Mouse (Mus musculus): ENCODE results near the gene Dlgap3. TPM values are rescaled to one million over a fixed set of nuclear protein-coding genes. Genes with fewer than 3 reads are reported as not detected.

The Dlgap3 gene
- polyA plus RNA-seq, 1 experiment from 2014 or later = 0.70 TPM

DNA sequence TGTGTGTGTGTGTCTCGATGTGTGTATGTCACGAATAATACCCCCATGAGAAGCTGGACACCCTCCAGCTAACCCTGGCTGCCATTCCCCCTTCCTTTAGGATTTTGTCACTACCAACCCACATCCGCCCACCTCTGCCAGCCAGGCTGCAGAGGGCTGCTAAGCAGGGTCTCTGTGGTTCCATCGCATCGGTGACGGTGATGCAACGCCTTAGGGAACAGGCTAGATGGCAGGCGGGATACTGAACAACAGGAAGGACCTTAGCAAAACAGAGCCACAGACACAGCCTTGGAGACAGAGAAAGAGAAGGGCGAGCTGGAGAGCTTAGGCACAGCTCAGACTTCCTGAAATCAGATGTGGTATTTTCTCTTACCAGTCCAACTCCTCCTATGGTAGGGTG, 9.7 kb downstream of the Dlgap3 start:
- 51% methylated on average over 9 of the region's 9 CpGs for WGBS
- Histone ChIP-seq H3K9me3 (replicated peaks) (no peaks in the 10 kb centered on the region), H3K27ac (no peak overlapping the region), H3K4me2 (no peak overlapping the region), H3K4me1 (peaks cover 7% of the 10 kb centered on the region; the same call in 1 of the 2 replicates), H3K27me3 (peaks cover 35% of the 10 kb centered on the region), H3K36me3 (no peaks in the 10 kb centered on the region), H3K4me3 (replicated peaks) (no peak overlapping the region), H3K9ac (no peak overlapping the region)
- no peak for ATAC-seq (replicated peaks; ENCODE audit: low FRiP score)

GRCm38 (mm10) chr4:127179469-127180449, 10.8 kb downstream of the Dlgap3 start:
- Histone ChIP-seq H3K27ac (no peak overlapping the region), H3K4me1 (peaks cover 7% of the 10 kb centered on the region; the same call in 1 of the 2 replicates), H3K4me2 (no peak overlapping the region), H3K9me3 (replicated peaks) (no peaks in the 10 kb centered on the region), H3K9ac (no peak overlapping the region), H3K4me3 (replicated peaks) (no peak overlapping the region), H3K36me3 (no peaks in the 10 kb centered on the region), H3K27me3 (peaks cover 30% of the 10 kb centered on the region)
- no peak for ATAC-seq (replicated peaks; ENCODE audit: low FRiP score)
- WGBS = 13% methylated on average over 19 of the region's 19 CpGs

DNA sequence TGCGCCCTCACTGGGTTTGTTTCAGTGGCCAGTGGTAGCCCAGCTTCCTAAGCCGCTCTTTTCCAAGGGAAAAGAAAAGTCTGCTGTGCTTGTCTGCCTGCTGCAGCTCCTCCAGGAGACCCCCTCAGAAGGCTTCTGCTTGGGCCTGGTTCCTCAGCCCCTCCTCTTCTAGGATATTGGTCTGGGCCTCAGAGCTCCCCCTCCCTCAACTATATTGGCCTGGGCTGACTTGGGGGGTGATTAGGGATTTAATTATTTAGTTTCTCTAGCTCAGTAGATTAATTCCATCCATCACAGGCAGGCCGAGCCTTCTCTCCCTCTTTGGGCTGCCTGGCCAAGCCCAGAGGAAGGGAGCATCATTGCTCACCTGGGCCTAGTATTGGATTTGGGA, 11.4 kb downstream of the Dlgap3 start:
- H3K27me3 ChIP-seq = peaks cover 26% of the 10 kb centered on the region
- no peaks in the 10 kb centered on the region for H3K9me3 ChIP-seq (replicated peaks)
- H3K4me3 ChIP-seq (replicated peaks) = no peak overlapping the region
- 70% methylated on average over 3 of the region's 3 CpGs for WGBS
- H3K4me2 ChIP-seq = no peak overlapping the region
- peaks cover 7% of the 10 kb centered on the region; the same call in 1 of the 2 replicates for H3K4me1 ChIP-seq
- no peak overlapping the region for H3K27ac ChIP-seq
- H3K9ac ChIP-seq = no peak overlapping the region
- H3K36me3 ChIP-seq = no peaks in the 10 kb centered on the region
- no peak for ATAC-seq (replicated peaks; ENCODE audit: low FRiP score)

DNA sequence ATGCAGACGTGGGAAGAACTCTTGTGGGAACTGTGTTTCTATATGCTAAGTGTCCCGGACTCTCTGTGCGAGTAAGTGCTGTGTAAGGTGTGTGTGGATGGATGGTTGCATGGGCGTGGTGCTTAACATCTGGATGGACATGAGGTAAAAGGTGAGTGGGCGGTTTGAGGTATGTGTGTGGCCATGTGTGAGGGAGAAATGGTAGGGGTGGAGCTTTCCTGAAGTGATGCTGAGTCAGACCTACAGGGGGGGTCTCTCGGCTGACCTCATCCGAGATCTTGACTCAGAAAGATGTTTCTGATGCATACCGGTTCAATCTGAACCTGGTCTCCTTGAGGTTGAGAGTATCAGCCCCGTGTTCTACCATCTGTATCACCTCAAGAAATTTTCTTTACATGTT, 12.0 kb downstream of the Dlgap3 start:
- WGBS = 85% methylated on average over 9 of the region's 9 CpGs
- ATAC-seq (replicated peaks; ENCODE audit: low FRiP score) = no peak

DNA sequence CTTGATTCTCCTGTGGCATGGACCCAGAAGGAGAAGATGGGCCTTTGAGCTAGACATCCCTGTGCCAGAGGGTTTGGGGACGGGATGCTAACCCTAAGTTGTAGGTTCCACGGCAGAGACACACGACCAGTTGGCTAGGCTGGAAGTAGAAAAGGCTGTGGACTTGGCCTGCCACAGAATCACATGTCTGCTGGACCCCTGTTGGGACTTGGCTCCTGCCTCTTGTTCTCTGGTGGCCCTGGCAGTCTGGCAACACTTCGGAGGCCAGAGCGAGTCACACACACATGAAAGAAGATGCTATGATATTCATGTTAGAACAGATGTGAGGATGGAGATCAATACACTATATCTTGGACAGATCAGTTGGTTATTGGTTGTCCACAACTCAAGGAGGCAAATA, 14.9 kb downstream of the Dlgap3 start:
- Histone ChIP-seq H3K4me1 (peaks cover 7% of the 10 kb centered on the region; the same call in 1 of the 2 replicates), H3K27me3 (peaks cover 18% of the 10 kb centered on the region), H3K9me3 (replicated peaks) (no peaks in the 10 kb centered on the region), H3K4me2 (no peak overlapping the region), H3K9ac (no peak overlapping the region), H3K27ac (no peak overlapping the region), H3K4me3 (replicated peaks) (no peak overlapping the region), H3K36me3 (no peaks in the 10 kb centered on the region)
- 89% methylated on average over 5 of the region's 5 CpGs for WGBS
- ATAC-seq (replicated peaks; ENCODE audit: low FRiP score) = no peak

More for the DNA sequence above, 12.0 kb downstream of the Dlgap3 start:
- H3K36me3 ChIP-seq = no peaks in the 10 kb centered on the region
- no peak overlapping the region for H3K27ac ChIP-seq
- H3K27me3 ChIP-seq = peaks cover 24% of the 10 kb centered on the region
- H3K9me3 ChIP-seq (replicated peaks) = no peaks in the 10 kb centered on the region
- peaks cover 7% of the 10 kb centered on the region; the same call in 1 of the 2 replicates for H3K4me1 ChIP-seq
- H3K4me3 ChIP-seq (replicated peaks) = no peak overlapping the region
- H3K4me2 ChIP-seq = no peak overlapping the region
- H3K9ac ChIP-seq = no peak overlapping the region

GRCm38 (mm10) chr4:127190921-127191320, 21.9 kb downstream of the Dlgap3 start:
- H3K4me1 ChIP-seq = no peaks in the 10 kb centered on the region
- no peak overlapping the region for H3K27ac ChIP-seq
- no peak overlapping the region for H3K4me2 ChIP-seq
- no peak overlapping the region for H3K4me3 ChIP-seq (replicated peaks)
- H3K9ac ChIP-seq = no peak overlapping the region
- no peaks in the 10 kb centered on the region for H3K9me3 ChIP-seq (replicated peaks)
- no peak for ATAC-seq (replicated peaks; ENCODE audit: low FRiP score)
- 82% methylated on average over 6 of the region's 6 CpGs for WGBS
- no peaks in the 10 kb centered on the region for H3K36me3 ChIP-seq
- peaks cover 6% of the 10 kb centered on the region; the same call in 1 of the 2 replicates for H3K27me3 ChIP-seq

DNA sequence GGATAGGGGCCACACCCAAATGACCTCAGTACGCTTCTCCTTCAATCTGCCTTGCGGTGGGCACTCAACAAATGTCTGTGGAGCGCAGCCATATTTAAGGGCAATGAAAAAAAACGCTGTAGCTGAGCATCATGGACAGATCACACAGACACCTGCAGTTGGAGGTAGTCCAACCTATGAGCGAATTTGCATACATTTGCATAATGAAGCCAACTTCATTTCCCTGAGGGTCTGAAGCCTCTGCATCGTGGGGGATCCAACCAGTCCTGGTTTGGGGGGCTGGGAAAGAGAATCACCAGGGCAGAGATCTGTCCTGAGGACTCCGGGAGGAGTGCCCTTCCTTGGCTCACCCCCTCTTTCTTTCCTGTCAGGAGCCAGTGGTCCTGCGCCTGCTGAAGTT, 23.7 kb downstream of the Dlgap3 start:
- Histone ChIP-seq H3K9me3 (replicated peaks) (no peaks in the 10 kb centered on the region), H3K4me1 (no peaks in the 10 kb centered on the region), H3K4me3 (replicated peaks) (no peak overlapping the region), H3K4me2 (no peak overlapping the region), H3K9ac (no peak overlapping the region), H3K27me3 (peaks cover 9% of the 10 kb centered on the region; the same call in 1 of the 2 replicates), H3K36me3 (no peaks in the 10 kb centered on the region), H3K27ac (no peak overlapping the region)
- 79% methylated on average over 8 of the region's 8 CpGs for WGBS
- ATAC-seq (replicated peaks; ENCODE audit: low FRiP score) = no peak

GRCm38 (mm10) chr4:127193378-127194155, 24.6 kb downstream of the Dlgap3 start:
- Histone ChIP-seq H3K27me3 (peaks cover 6% of the 10 kb centered on the region; the same call in 1 of the 2 replicates), H3K9ac (no peak overlapping the region), H3K4me1 (no peaks in the 10 kb centered on the region), H3K9me3 (replicated peaks) (no peaks in the 10 kb centered on the region), H3K4me2 (no peak overlapping the region), H3K4me3 (replicated peaks) (no peak overlapping the region), H3K36me3 (no peaks in the 10 kb centered on the region), H3K27ac (no peak overlapping the region)
- WGBS = 70% methylated on average over 14 of the region's 14 CpGs
- no peak for ATAC-seq (replicated peaks; ENCODE audit: low FRiP score)

- H3K36me3 ChIP-seq = no peaks in the 10 kb centered on the region
- H3K4me3 ChIP-seq (replicated peaks) = no peak overlapping the region
- WGBS = 84% methylated on average over 25 of the region's 25 CpGs
- H3K9ac ChIP-seq = no peak overlapping the region
- no peak overlapping the region for H3K27ac ChIP-seq
- H3K4me2 ChIP-seq = no peak overlapping the region
- H3K9me3 ChIP-seq (replicated peaks) = no peaks in the 10 kb centered on the region
- H3K4me1 ChIP-seq = no peaks in the 10 kb centered on the region
- no peak for ATAC-seq (replicated peaks; ENCODE audit: low FRiP score)
- H3K27me3 ChIP-seq = peaks cover 11% of the 10 kb centered on the region; the same call in 1 of the 2 replicates
Observed at GRCm38 (mm10) chr4:127194477-127195269, 25.7 kb downstream of the Dlgap3 start.

GRCm38 (mm10) chr4:127198609-127199008, 29.6 kb downstream of the Dlgap3 start:
- no peak for ATAC-seq (replicated peaks; ENCODE audit: low FRiP score)
- no peak overlapping the region for H3K4me3 ChIP-seq (replicated peaks)
- WGBS = 33% methylated on average over 6 of the region's 6 CpGs

DNA sequence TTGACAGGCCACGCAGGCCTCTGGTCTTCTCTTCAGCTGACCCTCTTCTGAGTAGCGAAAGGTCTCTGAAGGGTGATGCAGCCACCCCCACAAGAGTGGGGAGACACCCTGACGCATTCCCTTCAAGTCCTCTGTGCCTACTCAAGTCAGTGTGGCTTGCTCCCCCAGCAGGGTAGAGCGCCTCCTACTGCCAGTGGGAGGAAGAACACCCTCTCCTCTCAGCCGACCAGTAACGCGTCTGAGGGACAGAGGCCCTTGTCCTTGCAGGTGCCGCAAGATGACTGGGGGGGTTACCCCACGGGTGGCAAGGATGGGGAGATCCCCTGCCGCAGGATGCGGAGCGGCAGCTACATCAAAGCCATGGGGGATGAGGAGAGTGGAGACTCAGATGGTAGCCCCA, 30.4 kb downstream of the Dlgap3 start:
- Histone ChIP-seq H3K9ac (no peak overlapping the region), H3K9me3 (replicated peaks) (no peaks in the 10 kb centered on the region), H3K36me3 (no peaks in the 10 kb centered on the region), H3K4me3 (replicated peaks) (no peak overlapping the region), H3K4me2 (no peak overlapping the region), H3K27ac (no peak overlapping the region), H3K4me1 (peaks cover 9% of the 10 kb centered on the region), H3K27me3 (0 out of 2 replicates have a peak, but pooled peaks cover 8% of the 10 kb centered on the region)
- 70% methylated on average over 12 of the region's 12 CpGs for WGBS
- ATAC-seq (replicated peaks; ENCODE audit: low FRiP score) = no peak

More at GRCm38 (mm10) chr4:127198609-127199008, 29.6 kb downstream of the Dlgap3 start:
- Histone ChIP-seq H3K27me3 (0 out of 2 replicates have a peak, but pooled peaks cover 8% of the 10 kb centered on the region), H3K27ac (no peak overlapping the region), H3K9ac (no peak overlapping the region), H3K36me3 (no peaks in the 10 kb centered on the region), H3K4me2 (no peak overlapping the region), H3K9me3 (replicated peaks) (no peaks in the 10 kb centered on the region), H3K4me1 (peaks cover 9% of the 10 kb centered on the region)

All from kidney, embryonic 15.5 days (tissue).